Mouse (Mus musculus) erythroblast, adult 5-6 weeks (primary cell): ENCODE data around the gene Cttnbp2nl. TPM values are rescaled to one million over a fixed set of nuclear protein-coding genes. Genes with fewer than 3 reads are reported as not detected.

Experiments used
- total RNA-seq, 2 experiments: library from RNA; stranded (forward) in 1 of 2; stranded (reverse) in 1 of 2; fragments of 150-400 nt in 1 of 2; fragments of 200-764, 138-1000 nt in 1 of 2; gene quantifications; 2 replicates each; pipeline versions ENCODE4 v1.2.3 to v1.2.4; 2015 to 2017; ENCODE audit warnings: low replicate concordance in 2 of 2

The Cttnbp2nl gene
- total RNA-seq, 2 experiments from 2014 or later = under 0.01 TPM; not detected in 1

Other genes starting within 250 kb of the Cttnbp2nl start
- gene Mov10, start 234.6 kb downstream of the Cttnbp2nl start, total RNA-seq (2015; ENCODE audit: low replicate concordance) = 1.7 and 5.4 TPM in 2 replicates
- 2.4 TPM in 1 of 2 replicates, not detected in the other for gene Mov10, start 234.6 kb downstream of the Cttnbp2nl start, total RNA-seq (2017; ENCODE audit: low replicate concordance)
- gene St7l, start 189.1 kb downstream of the Cttnbp2nl start, total RNA-seq (2015; ENCODE audit: low replicate concordance) = 6.1 and 21.1 TPM in 2 replicates
- 7.2 and 16.6 TPM in 2 replicates for gene St7l, start 189.1 kb downstream of the Cttnbp2nl start, total RNA-seq (2017; ENCODE audit: low replicate concordance)
- gene Capza1, start 188.6 kb downstream of the Cttnbp2nl start, total RNA-seq (2015; ENCODE audit: low replicate concordance) = 110 and 115 TPM in 2 replicates
- 101 and 104 TPM in 2 replicates for gene Capza1, start 188.6 kb downstream of the Cttnbp2nl start, total RNA-seq (2017; ENCODE audit: low replicate concordance)
- gene Wnt2b, start 91.2 kb downstream of the Cttnbp2nl start, total RNA-seq (2015; ENCODE audit: low replicate concordance) = not detected in 2 replicates
- gene Wnt2b, start 91.2 kb downstream of the Cttnbp2nl start, total RNA-seq (2017; ENCODE audit: low replicate concordance) = not detected in 2 replicates
- gene 4930564D02Rik, start 13.7 kb upstream of the Cttnbp2nl start, total RNA-seq (2015; ENCODE audit: low replicate concordance) = not detected in 2 replicates
- gene 4930564D02Rik, start 13.7 kb upstream of the Cttnbp2nl start, total RNA-seq (2017; ENCODE audit: low replicate concordance) = not detected in 2 replicates